Mouse (Mus musculus): ENCODE data around the gene Slc4a8. TPM values are rescaled to one million over a fixed set of nuclear protein-coding genes. Genes with fewer than 3 reads are reported as not detected.
"Not testable (repeated sequence)": the region's sequence is repeated elsewhere in the genome, so short reads cannot be mapped to it uniquely, and the experiment has no call there.

The Slc4a8 gene
- total RNA-seq, 2 experiments from 2014 or later: 3.0 to 3.9 TPM

DNA sequence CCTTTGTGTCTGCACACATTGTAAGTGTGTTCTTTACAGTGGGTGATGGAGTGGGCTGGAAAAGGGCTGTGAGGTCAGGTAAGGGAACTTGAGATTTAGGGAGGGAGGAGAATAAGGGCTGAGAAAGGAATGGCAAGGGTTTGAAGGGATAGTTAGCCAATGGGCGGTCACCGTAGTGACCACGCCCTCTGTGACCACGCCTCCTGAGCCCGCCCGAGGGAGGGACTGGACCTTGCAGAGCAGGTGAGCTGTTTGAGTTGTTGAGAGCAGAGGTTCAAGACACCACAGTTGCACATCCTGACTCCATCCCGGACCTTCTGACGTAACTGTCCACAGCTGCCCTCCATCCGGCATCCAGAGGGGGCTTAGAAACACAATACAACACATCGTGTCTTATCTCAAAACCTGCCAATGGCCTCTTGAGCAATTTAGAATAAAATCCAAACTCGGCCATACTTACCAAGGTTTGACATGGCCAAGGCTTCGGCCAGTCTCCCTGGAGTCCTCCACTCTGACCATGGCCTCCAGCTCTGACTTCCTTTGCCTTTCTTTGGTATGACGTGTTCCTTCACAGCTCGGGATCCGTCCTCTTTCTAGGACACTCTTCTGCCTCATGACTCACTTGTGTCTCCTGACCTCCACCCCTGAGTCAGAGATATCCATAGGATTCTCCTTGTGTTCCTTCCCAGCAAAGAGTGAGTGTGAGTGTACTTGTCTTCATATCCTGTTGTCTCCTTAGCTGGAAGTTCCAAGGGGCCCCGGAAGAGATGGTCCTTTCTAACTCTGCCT is 2.8 kb downstream of the Slc4a8 start:
- intact Hi-C loops (cut with DNase I): loop anchor here (5.0 kb wide), 1 partner anchor 433 kb away; no protein-coding TSS in a partner anchor
- DNase-seq (ENCODE audit: low spot score): no peak

DNA sequence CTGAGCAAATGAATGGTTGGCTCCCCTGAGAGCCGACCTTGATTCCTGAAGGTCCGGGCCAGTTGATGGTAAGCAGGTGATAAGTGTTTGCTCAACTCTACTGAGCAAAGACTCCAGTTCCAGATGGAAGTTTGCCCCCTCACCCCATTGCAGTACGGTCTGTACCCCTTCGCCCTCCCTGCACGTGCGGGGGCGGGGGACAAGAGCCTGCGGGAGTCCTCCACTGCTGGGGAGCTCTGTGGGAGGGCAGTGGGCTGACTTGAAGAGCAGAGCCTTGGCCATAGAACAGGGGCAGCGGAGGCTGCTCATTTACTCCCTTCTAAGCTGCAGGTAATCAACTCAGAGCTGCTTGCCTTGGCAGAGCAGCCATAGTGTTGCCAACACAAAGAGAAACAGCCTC is 5.3 kb downstream of the Slc4a8 start:
- no peak for DNase-seq (ENCODE audit: low spot score)
- intact Hi-C loops (cut with DNase I): no loop called here

DNA sequence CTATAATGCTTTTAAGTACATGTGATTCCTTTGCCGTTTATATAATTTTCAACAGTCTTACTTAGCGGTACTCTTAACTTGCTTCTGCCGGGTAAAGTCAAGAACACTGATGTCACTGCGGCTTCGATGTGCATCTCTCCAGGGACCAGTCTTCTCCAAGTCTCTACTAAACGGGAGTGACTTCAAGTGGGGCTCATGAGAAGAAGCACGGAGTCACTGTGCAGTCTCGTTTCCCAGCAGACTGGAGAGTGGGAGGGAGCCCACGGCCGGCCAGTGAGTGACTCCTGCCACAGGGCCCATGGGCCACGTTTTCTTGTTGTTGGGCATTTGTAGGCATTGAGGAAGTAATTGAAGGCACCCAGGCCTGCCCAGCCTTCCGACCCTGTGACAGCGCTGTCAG is 6.3 kb downstream of the Slc4a8 start:
- DNase-seq (ENCODE audit: low spot score): no peak
- intact Hi-C loops (cut with DNase I): no loop called here

DNA sequence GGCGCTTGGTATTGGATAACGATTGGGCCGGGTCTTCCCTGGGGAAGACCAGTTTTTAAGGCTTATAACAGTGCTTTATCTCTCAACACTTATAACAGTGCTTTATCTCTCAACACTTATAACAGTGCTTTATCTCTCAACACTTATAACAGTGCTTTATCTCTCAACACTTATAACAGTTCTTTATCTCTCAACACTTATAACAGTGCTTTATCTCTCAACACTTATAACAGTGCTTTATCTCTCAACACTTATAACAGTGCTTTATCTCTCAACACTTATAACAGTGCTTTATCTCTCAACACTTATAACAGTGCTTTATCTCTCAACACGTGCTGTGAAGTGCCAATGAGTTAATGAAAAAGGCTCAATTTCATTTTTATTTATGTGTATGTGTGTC is 7.5 kb downstream of the Slc4a8 start:
- intact Hi-C loops (cut with DNase I); DNase-seq (ENCODE audit: low spot score): not testable (repeated sequence)

DNA sequence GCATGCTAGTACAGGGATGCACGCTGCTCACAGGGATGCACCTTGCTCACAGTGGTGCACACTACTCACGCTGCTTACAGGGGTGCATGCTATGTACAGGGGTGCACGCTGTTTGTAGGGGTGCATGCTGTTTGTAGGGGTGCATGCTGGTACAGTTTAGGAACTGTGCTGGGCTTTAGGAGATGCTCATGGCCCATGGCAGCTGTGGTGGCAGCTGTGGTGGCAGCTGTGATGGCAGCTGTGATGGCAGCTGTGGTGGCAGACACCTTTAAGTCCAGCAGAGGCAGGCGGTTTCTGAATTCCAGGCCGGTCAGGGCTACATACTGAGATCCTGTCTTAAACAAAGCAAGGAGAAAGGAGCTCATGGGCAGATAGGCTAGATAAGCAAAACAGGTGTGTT is 8.8 kb downstream of the Slc4a8 start:
- intact Hi-C loops (cut with DNase I): no loop called here
- no peak for DNase-seq (ENCODE audit: low spot score)

DNA sequence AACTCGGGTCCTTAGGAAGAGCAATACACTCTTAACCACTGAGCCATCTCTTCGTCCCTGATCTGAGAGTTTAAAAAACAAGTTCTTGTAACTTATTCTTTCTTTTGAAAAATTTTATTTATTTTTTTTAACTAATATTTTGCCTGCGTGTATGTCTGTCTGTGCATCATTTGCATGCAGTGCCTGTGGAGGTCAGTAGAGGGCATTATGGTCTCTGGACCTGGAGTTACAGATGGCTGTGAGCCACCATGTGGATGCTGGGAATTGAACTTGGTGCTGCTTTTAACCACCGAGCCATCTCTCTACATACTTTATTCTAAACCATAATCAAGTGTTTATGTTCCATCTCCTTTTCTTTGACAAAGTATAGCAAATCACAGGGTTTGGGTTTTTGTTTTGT is 11.1 kb downstream of the Slc4a8 start:
- no peak for DNase-seq (ENCODE audit: low spot score)
- intact Hi-C loops (cut with DNase I): no loop called here

DNA sequence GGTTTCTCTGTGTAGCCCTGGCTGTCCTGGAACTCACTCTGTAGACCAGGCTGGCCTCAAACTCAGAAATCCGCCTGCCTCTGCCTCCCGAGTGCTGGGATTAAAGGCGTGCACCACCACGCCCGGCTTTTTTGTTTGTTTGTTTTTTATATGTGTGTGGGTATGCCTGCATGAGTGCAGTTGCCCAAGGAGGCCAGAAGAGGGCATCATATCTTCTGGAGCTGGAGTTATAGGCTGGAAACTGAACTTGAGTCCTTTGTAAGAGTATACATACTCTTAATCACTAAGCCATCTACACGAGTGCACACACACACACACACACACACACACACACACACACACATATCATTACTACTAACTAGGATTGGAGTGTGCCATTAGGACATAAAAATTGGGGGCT is 12.3 kb downstream of the Slc4a8 start:
- DNase-seq (ENCODE audit: low spot score); intact Hi-C loops (cut with DNase I): not testable (repeated sequence)

DNA sequence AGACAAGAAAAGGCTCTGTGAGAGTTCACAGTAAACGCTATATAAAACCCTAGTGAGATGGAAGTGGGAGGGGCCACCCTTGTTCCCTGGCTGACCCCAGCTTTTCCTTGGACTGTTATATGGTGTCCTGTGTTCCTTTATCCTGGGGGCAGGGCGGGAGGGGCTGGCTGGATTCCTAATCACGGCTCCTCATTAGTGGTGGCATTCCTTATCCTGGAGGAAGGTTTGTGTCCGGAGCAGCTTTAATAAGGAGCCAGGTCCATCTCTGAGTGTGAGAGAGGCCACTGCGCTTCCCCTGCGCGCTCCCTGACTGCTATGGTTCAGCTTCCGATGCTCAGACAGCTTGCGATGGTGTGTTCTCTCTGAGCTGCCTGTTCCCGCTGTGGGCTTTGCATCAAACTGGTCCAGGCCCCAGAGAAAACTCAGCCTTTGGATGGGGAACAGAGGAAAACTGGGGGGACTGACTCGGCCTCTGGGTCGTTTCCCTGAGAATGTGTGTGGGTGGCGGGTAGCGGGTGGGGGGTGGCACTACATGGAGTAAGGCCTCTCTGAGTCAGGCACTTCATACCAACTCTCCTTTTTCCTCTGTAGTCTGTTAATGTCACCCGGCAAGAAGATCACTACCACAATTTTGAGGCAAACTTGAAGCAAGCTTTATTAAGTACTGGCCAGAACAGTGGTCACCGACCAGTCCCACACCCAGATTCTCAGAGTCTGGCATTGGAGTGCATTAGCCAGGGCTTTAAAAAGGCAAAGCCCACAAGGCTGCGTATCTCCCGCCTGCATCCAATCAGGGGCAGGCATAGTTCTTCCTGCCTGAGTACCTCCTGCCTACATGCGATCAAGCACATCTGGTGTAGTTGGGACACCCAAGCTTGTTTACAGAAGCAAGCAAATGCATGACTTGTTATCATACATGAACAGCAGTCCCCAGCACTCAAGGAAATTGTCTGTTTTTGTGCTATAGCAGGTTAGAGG is 13.9 kb downstream of the Slc4a8 start:
- intact Hi-C loops (cut with DNase I): no loop called here

DNA sequence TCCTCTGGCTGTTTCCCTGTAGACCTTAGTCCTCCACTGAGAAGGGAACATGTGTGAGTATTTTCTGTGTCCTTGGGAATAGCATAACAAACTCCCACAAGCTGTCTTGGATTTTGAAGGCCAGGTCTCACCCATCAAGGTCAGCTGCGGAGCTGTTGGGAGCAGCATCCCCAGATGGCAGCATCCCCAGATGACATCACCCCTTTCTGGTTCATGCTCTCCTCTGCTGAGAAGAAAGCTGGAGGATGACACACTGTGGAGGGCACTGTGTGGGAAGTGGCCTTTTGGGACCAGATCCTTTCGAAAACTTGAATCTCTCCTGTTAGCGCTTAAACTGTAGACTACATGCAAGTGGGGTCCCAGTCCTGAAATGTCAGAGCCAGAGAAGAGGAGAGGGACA is 14.9 kb downstream of the Slc4a8 start:
- no peak for DNase-seq (ENCODE audit: low spot score)
- intact Hi-C loops (cut with DNase I): no loop called here

More for the DNA sequence above, 13.9 kb downstream of the Slc4a8 start:
- no peak for DNase-seq (ENCODE audit: low spot score)

DNA sequence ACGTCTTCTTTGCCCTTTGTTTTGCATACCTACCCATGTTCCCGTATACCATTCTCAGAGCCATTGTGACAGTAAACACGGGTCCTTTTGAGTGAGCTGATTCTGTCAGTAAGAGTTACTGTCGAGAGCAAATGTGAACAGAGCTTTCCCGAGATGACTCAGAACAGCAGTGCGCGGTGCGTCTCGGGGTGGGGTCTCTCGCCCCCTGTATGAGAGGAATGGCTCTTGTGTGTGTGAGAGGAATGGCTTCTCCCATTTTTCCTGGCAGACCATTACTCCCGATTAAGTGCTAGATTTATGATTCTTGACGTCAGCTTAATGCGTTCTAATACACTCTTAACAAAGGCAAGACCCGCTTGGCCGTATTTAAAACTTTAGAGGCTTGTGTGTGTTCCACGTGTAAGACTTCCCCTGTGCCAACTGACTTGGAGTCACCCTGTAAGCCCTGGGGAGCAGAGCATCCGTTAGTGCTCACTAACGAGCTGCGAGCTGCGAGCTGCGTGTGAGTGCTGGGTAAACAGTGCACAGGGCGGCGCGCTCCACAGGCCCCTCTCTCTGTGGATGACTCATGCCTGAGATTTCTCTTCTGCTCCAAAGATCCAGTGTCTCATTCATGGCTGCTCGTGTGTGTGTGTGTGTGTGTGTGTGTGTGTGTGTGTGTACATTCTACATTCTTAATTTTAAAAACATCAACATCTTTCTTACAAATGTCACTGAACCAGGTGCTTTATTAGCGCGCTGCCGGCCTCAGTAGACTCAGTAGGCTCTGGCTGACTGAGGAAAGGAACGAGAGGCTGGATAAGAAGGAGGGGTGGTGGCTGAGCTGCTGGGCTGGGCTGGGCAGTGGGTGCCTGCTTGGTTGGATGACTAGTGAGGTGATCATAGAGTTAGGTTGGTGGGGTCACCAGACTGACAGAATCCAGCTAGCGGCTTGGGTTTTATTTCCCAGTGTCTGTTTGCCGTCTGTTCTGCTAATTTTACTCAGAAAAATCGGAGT is 15.8 kb downstream of the Slc4a8 start:
- intact Hi-C loops (cut with DNase I): no loop called here
- no peak for DNase-seq (ENCODE audit: low spot score)

DNA sequence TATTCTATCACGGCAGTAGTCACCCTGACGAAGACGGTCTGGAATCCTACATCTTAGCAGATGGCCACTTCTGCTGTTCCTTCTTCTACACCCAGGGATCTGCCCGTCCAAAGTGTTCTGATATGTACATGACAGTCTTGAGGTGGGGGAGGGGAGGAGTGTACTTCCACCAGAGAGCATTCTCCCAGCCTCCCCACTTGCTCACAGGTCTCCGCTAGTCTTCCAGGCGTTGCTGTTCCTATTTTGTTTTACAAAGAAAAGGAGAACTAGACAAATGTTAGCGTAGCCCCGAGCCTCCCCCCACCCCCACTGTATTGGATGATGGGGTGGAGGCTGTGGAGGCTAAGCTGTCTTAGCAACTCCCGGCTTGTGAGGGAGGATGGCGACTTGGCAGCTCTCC is 18.3 kb downstream of the Slc4a8 start:
- no peak for DNase-seq (ENCODE audit: low spot score)
- intact Hi-C loops (cut with DNase I): no loop called here

DNA sequence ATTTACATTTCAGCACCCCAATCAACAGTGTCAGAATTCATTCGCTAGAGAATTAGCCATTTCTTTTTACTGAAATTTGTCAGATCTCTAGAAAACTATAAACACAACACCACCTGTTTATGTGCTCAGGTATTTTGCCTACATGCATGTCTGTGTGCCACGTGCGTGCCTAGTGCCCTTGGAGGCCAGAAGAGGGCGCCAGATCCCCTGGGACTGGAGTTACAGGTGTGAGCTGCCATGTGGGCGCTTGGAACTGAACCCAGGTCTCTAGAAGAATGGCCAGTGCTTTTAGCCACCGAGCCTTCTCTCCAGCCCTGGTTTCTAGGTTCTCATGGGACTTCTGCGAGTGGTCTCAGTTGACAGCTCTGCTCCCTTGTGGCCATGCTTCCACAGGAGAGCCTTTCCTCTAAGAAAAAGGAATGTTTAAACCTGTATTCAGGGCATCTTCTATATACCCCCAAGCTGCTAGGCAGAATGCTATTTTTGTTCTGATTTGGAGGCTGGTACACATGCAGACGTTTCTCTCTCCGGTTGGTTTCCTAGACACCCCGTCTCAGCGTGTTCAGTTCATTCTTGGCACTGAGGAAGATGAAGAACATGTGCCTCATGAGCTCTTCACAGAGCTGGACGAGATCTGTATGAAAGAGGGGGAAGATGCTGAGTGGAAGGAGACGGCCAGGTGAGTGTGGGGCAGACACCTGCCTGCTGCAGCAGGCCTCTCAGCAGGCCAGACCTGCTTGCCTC is 21.9 kb downstream of the Slc4a8 start:
- intact Hi-C loops (cut with DNase I): no loop called here
- no peak for DNase-seq (ENCODE audit: low spot score)

DNA sequence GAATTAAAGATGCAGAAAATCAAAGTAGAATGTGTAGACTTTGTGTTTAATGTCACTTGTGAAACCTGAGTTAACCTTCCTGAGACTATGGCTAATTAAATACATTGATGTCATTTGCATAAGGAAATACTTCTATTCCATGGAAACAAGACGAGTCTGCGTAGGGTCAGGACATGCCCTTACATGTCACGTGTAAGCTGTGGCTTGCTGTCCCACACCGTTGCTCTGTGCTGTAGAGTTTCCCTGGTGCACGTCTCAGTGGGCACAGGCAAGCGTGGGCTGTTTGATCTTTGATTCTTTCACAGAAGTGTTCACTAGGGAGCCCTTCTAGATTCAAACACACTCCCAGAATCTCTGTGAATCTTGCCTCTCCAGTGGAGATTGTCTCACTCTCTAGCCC is 28.7 kb downstream of the Slc4a8 start:
- intact Hi-C loops (cut with DNase I): no loop called here
- DNase-seq (ENCODE audit: low spot score): no peak

DNA sequence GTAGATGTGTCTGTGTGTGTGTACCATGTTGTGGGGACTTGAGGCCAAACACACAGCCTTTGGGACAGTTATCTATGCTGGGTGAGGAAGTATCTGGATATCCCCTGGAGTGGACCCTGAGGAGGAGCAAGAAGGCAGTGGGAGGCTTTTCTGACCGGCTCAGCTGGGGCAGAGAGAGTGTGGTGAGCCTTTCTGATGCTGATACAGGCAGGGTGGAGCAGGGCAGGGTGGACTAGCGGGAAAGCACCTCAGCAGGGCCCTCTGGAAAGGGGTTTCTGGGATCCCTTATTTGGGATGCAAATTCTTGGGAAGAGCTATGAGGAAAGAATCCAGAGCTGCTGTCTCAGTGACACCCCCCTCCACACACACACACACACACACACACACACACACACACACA is 30.8 kb downstream of the Slc4a8 start:
- intact Hi-C loops (cut with DNase I): no loop called here
- no peak for DNase-seq (ENCODE audit: low spot score)

DNA sequence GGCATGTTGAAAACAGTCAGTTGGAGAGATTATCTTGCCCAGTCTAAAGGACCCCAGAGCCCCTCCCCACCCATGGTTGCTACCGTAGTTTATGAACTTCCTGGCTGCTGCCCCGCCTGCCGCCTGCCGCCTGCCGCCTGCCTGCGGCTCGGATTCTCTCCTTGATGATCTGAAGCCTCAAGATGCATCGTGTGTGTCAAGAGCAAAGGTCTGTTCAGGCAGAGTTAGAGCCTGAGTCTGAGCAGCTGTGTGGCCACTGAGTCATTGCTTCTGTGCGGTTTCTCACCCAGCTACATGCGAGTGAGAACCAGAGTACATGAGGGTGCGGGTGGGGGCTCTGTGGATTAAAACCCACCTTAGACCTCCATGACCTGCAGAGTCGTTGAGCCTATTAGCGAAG is 39.4 kb downstream of the Slc4a8 start:
- intact Hi-C loops (cut with DNase I): no loop called here
- no peak for DNase-seq (ENCODE audit: low spot score)

DNA sequence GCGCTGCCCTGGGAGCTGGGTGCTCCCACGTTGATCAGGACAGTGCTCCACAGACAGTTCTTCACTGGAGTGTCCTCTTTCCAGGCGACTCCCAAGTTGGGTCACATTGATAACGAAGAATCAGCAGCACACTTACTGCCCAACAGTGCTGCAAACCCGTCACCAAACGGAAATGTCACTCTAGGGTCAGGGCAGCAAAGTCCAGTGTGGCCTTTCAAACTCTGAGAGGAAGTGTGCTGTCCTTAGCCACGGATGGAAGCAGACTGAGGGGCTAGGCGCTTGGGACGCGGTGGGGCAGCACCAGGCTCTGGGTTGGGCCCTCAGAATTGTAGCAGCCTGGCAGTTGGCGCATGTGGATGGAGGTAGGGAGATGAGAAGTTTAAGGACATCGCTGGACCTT is 46.5 kb downstream of the Slc4a8 start:
- intact Hi-C loops (cut with DNase I): no loop called here
- no peak for DNase-seq (ENCODE audit: low spot score)

DNA sequence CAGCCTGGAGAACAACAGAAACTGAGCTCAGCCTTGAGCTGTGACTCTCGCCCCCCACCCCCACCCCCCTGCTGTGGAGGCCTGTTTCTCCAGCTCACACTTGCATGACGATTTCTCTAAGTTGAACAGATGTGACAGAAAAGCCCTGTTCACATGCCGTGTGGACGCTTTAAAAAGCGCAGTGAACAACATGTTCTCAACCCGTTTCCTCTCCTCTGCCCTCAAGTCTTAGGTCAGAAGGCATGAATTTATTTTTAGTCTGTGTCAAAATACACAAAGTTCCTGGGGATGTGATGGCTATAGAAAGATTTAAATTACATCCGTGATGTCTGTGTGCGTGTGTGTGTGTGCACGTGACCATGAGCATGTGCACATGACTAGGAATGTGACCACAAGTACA is 46.9 kb downstream of the Slc4a8 start:
- intact Hi-C loops (cut with DNase I): no loop called here

DNA sequence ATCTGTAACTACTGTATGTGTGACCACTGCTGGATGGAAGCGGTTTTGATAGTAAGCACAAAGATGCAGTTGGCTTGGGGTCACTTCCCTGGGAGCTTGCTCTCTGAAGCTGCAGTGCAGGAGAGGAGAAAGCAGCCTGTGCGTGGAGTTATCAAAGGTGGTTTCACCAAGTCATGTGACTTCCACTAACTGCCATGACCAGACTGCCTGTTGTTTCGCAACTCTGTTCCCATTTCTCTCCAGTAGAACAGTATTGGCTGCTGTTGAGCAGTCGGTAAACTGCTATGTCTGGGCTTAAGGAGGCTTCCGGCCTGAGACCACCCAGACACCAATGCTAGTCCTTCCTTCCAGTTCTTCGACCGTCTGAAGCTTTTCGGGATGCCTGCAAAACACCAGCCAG is 48.7 kb downstream of the Slc4a8 start:
- intact Hi-C loops (cut with DNase I): no loop called here
- DNase-seq (ENCODE audit: low spot score): no peak

More for the DNA sequence above, 46.9 kb downstream of the Slc4a8 start:
- no peak for DNase-seq (ENCODE audit: low spot score)

DNA sequence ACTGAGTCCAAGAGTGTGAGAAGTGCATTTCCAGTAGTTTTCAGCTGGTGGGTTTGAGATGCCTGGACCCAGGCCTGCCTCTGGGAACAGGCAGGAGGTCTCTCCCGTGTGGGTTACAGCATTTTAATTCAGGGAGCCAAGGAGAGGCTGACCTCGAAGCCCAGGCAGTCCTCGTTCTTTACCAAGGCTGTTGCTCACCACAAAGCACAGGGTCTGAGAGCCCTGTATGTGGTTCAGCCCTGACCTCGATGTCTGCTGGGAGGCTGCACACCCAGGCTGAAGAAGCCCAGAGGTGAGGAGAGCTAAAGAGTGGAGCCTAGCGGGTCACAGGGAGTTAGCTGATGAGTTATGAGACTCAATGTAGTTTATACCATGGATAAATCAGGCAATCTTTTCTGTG is 52.0 kb downstream of the Slc4a8 start:
- DNase-seq (ENCODE audit: low spot score): no peak

More for the DNA sequence above, 52.0 kb downstream of the Slc4a8 start:
- intact Hi-C loops (cut with DNase I): no loop called here
